Mouse (Mus musculus) cerebellum, adult 18-20 months (tissue): Measurements from ENCODE around the gene Mybpc1.
"Not testable (repeated sequence)": the region's sequence is repeated elsewhere in the genome, so short reads cannot be mapped to it uniquely, and the experiment has no call there.

Source experiments
- DNase-seq, 2 experiments: peaks; one replicate each; pipeline ENCODE4 v3.0.0; 2021

The Mybpc1 gene

DNA sequence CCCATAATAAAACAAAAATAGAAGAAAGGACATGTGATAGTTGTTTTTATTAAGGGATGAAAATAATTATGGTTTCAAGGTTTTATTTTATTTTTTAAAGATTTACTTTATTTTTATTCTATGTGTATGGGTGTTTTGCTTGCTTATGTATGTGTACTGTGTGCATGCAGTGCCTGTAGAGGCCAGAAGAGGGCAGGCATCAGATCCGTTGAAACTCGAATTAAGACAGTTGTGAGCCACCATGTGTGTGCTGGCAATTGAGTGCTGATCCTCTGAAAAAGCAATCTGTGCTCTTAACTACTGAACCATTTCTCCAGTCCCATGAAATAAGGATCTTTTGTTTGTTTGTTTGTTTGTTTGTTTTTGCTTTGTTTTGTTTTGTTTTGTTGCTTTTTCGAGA lies 54.7 kb downstream of the Mybpc1 start:
- no peak for DNase-seq

- no peak for DNase-seq
These were observed 57.3 kb downstream of the Mybpc1 start for GRCm38 (mm10) chr10:88547635-88548034.

DNA sequence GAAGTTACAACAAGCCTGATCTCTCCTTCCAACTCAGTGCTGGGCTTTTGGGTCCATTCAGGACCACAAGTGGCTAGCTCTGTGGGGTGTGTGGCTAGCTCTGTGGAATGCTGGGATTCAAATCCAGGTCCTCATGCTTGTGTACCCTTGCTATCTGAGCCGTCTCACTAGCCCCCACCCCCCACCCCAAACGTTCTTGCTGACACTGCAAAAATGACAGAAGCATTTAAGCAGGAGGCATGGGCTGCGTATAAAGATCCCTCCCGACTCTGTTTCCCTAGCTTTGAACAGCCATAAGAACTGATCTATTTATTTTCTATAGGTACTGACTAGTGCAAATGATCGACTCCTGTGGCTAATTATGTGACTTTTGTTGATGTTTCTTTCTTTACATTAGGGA lies 74.3 kb downstream of the Mybpc1 start:
- DNase-seq = no peak

DNA sequence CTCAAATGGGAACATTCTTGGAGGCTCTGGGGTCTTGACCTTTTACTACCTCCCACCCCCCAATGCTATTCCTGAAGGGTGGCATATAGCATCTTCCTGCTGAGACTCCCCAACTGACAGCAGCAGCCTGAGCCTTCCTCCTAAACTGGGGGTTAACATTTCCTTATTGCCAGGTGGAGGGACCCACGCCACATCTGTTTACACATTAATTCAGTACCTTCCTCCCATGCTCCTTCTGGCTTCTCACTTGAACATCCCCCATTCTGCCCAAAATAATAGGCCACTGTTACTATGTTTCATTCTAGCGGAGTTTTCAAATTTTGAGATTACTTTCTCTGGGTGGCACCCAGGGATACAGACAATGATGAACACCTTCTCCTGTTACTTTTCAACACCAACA lies 80.9 kb downstream of the Mybpc1 start:
- DNase-seq = no peak

DNA sequence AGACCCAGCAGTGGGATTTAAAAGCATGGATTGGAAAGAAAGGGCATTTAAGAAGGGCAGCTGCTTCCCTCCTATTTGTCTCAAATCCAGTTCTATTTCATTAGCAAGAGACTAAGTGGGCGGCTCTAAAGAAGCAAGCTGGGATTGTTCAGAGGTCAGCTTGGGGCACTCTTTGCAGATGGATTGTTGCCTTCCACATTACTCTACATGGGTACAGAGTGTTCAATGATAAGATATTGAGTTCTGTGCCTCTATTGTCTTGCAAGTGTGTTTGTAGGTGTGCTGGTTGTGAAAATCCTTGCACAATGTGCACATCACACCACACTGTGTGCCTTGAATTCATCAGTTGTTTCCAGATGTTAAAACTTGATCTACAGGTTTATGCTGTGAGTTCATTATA lies 81.7 kb downstream of the Mybpc1 start:
- DNase-seq = no peak

DNA sequence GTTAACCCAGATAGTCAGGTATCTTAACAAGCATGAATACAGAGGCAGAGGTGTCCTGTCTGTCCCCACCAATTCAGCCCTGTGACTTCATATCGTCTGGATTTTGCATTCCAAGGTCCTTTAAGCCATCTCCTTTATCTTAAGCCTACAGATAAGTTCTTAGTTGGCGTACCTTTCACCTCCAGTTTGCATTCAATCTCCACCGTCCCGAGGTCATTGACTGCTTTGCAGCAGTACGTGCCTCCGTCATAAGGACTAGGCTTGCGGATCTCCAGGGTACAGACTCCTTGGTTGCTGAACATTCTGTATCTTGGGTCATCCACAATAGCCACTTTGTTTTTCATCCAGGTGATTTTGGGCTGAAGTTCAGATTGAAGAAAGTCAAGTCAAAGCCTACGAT lies 82.2 kb downstream of the Mybpc1 start:
- DNase-seq = no peak

- not testable (repeated sequence) for DNase-seq
These were observed 89.9 kb downstream of the Mybpc1 start for GRCm38 (mm10) chr10:88515049-88515448.

DNA sequence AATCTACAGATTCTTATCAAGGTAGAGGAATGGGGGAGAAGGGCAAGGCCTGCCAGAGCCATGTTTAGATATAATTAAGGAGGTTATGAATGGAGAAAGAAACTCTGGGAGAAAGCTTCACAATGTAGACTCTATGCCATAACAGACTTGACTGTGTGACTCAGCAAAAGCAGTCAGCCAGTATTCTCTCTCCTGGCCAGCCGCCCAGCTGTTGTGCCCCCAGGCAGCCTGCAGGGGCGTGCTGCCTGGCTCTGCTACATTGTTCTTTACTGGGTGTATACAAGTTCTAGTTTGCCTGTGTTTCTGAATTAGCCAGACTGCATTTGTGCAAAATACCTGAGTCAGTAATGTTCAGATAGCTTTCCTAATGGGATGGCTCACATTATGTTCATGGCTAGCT lies 90.5 kb downstream of the Mybpc1 start:
- DNase-seq = no peak

- no peak for DNase-seq
These were observed 91.3 kb downstream of the Mybpc1 start for GRCm38 (mm10) chr10:88513574-88514135.

DNA sequence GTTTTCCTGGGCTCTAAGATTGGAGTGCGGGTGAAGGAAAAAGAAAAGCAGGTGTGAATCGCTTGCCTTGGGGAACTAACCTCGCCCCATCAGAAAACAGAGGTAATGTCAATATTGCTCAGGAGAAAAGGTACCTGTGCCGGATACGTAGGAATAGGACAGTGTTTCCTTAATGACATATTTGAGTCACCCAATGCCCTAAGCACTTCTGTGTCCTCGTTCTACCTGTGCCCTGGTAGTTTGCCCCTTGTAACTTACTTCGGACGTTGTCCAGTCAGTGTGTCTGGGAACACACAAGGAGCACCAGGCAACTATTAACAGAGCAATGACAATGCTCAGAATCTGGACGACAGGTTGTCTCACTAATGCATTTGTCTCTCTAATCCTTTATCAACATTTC lies 93.6 kb downstream of the Mybpc1 start:
- no peak for DNase-seq

GRCm38 (mm10) chr10:88510503-88511271 lies 94.3 kb downstream of the Mybpc1 start:
- no peak for DNase-seq

DNA sequence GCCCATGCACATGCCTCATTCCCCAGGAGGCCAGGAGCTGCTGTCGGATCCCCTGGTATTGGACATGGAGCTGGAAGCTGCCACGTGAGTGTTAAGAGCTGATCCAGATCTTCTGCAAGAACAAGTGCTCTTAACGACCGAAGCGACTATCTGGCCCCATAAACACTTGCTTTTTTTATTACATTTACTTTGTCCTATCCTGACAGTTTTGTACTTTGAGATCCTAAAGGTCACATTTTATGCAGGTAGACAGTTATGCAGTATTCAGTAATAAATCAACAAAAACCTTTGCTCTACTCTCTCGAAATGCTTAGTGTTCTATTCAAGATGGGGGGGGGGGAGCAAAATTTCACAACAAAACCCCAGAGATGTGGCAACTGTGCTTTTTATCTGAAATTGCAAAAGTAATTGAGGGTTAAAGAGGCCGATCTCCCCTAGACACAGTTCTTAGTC lies 97.2 kb downstream of the Mybpc1 start:
- no peak for DNase-seq

DNA sequence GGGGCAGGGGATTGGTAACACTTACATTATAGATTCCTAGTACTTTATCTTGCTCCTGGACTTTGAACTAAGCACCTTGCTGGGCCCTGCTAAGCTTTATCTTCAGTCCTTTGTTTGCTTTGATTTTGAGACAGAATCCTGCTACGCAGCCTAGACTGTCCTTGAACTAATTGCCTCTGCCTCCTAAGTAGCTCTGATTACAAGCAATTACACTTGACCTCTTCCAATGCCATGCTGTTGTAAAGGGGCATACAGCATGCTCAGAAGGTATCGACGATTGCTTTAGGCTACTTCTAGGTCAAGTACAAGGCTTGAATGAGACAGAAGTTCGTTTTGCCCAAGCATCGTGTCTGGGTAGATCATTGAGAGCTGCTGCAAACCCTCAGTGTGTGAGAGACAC lies 99.7 kb downstream of the Mybpc1 start:
- no peak for DNase-seq

GRCm38 (mm10) chr10:88504481-88504880 lies 100.5 kb downstream of the Mybpc1 start:
- DNase-seq = no peak

DNA sequence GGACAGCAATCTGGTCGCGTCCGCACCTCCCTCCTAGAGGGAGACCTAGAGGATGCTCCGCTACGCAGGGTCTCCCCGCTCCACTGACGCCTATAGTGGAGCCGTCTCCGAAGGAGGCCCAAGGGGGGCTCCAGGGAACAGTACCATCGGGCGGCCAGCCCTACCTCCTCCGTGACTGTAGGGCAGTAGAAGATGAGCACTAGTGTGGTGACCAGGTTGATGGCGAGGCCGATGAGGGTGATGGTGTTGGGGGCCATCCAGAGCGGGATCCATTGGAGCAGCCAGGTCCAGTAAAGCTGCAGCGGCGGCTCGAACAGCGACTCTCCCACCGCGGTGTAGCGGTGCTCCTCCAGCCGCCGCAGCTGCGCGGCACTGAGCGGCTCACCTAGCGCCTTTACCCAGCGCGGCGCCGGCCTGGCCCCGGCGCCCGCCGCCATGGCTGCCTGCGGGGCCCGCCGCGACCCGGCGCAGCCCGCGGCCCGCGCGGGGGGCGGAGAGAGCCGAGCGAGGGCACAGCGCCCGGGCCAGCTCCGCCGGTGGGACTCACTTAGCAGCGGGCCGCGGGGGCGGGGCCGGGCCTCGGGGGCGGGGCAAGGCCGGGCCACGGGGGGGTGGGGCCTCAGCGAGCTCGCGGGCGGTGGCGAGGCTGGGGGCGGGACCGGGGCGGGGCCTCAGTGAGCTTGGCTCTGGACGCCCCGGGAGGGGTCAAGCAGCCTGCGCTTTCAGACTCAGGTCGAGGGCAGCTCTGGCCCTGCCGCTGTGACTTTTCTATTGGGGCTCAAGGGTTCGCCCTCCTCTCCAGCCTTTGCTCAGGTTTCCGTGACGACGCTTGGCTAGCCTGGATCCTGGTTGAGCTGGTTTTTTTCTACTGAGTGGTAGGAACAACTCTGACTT lies 101.3 kb downstream of the Mybpc1 start, which contains the start of gene Chpt1:
Chpt1 (minus strand) TSS at position 653 of the 894 bp plus-strand sequence.
- DNase-seq = peak; percentile 82 to 94

DNA sequence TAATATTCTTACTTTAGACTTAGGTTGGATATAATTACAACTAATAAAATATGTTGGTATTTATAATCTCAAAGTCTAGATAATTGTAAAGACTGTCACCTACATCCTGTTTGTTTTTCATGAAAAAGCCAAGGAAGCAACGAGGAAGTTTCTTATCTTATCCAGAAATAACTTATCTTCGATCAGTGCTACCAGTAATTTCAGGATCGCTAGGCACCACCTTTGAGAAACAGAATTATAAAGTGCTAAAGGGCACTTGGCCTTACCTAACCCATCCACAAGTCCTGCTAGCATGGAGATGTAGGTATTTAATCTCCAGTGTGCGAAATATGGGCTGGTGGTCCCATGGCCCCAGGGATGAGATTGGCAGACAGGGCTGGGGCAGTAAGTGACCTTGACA lies 102.0 kb downstream of the Mybpc1 start:
- DNase-seq = no peak

DNA sequence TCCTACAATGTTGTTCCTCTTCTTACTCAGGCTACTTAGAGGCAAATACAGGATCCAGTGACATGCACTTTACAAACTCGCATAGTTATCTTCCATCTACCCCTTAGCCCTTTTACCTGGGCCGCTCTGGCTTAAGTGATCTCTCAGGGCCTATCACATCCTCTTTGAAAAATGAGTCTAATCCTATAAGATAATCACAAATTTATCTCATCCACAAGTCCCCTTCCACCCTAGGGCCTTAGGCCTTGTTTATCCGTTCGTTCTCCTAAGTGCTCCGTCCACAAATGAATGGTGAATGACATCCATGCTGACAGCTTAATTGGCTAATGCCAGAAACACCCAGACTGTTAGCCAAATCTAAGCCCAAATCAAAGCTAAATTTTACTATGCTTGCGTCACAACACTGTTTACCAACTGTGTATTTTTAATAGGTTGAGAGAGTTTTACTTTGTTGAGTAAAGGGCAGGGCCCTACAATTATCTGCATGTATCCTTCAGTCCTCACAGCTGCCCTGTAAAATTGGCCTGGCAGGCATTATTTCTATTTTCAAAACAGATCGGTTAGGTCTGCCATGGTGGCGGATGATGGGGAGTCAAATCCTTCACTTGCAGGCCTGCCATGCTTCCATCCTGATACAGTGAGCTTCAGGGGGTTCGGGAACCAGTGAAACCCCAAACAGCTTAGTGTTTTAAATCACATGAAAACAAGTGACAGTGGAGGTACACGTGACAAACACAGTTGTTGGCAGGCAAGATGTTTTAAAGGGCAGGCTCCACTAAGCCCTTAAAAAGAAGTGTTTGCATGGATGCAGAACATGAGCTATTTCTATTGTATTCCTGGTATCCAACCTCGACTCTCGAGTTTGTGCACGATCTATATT lies 102.8 kb downstream of the Mybpc1 start:
- DNase-seq = peak; percentile 16

DNA sequence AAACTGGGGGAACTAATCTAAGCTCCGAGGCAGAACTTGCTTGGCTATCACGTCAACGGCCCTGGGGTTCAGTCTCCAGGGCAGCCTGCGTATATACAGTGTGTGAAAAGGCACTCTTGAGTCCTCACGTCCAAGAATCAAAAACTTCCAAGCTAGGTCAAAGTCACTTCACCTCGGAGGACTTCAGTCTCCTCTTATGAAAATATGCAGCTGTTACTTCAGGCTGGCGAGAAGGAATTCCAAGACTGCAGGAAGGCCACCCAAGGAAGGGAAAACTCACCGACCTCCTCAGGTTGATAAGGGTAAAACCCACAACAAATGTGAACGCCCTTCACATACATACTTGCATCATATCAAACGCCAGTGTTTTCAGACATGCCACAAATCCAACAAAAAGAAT lies 103.6 kb downstream of the Mybpc1 start:
- DNase-seq = no peak

DNA sequence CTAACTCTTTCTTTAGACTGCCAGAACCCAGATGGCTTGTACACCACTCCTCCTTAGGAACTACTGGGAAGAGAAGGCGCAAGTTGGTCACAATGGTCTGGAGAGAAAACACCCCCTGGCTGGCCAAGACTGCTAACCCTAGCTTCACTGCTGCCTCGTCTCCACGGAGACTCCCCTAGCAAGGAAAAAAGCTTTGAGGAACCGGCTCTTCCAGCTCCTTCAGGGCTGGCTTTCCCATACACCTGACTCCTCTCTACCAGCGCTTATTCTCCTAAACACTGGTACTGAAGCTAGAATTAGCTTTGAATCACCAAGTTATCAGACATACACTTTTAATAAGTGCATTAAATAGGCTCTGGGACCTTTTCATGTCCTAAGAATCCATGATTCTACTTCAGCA lies 105.0 kb downstream of the Mybpc1 start:
- no peak for DNase-seq

GRCm38 (mm10) chr10:88496864-88497564 lies 107.9 kb downstream of the Mybpc1 start:
- DNase-seq = no peak

DNA sequence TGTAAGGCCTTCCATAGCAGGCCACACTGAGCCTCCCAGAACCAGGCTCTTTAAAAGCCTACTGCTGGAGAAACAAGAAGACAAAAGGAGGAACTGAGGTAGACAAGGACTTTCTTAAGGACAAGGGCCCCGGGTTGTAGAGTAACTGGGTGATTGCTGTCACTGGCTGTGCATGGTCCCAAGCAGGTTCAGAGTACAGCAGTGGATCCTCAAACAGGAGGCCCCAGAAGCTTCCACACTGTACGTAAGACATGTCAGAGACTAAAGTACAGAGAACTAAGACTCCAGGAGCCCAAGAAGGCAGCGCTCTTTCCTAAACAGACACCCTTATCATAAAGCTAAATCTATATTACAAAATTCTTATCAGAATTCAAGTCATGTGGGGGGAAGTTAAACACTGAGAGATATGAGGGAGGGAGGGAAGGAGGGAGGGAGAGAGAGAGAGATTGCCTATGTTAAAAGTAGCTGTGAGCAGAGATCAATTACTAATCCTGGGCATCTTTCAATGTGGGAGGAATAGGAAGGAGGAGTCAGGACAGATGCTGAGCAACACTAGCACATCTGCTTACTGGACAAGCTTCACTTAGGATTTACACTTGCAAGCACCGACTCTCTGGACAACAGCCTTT lies 109.9 kb downstream of the Mybpc1 start:
- DNase-seq = no peak
